Mouse (Mus musculus): ENCODE data around the gene Abcb4. TPM values are rescaled to one million over a fixed set of nuclear protein-coding genes. Genes with fewer than 3 reads are reported as not detected.

Abcb4 gene
- total RNA-seq, 2 experiments from 2014 or later: 3.8 to 5.8 TPM

- DNase-seq (ENCODE audit: extremely low spot score in 1 of 2, low spot score in 2 of 2): no peak
- Histone ChIP-seq H3K4me3 (no peak overlapping the region), H3K27ac (no peak overlapping the region)
- no peak for TF ChIP-seq CTCF (IDR thresholded peaks at IDR 0.05)
- intact Hi-C loops (cut with DNase I): no loop called here
Measured at GRCm38 (mm10) chr5:8877086-8877485, 16.4 kb upstream of the Abcb4 start.

- no peak overlapping the region for H3K27ac ChIP-seq
- DNase-seq (ENCODE audit: extremely low spot score in 1 of 2, low spot score in 2 of 2): no peak
- intact Hi-C loops (cut with DNase I): no loop called here
- no peak overlapping the region for H3K4me3 ChIP-seq
- TF ChIP-seq CTCF (IDR thresholded peaks at IDR 0.05): no peak
Measured at GRCm38 (mm10) chr5:8877800-8878199, 15.7 kb upstream of the Abcb4 start.

- no peak overlapping the region for H3K27ac ChIP-seq
- DNase-seq (ENCODE audit: extremely low spot score in 1 of 2, low spot score in 2 of 2): no peak
- no peak for TF ChIP-seq CTCF (IDR thresholded peaks at IDR 0.05)
- H3K4me3 ChIP-seq: no peak overlapping the region
- intact Hi-C loops (cut with DNase I): no loop called here
Measured at GRCm38 (mm10) chr5:8885837-8886236, 7.7 kb upstream of the Abcb4 start.

- no peak for TF ChIP-seq CTCF (IDR thresholded peaks at IDR 0.05)
- intact Hi-C loops (cut with DNase I): no loop called here
- peak overlapping the region; percentile 68 for H3K4me3 ChIP-seq
- DNase-seq (ENCODE audit: extremely low spot score in 1 of 2, low spot score in 2 of 2): no peak
- peak overlapping the region; percentile 56; the same call in 1 of the 2 replicates for H3K27ac ChIP-seq
Measured at GRCm38 (mm10) chr5:8894104-8894425, 548 bp downstream of the Abcb4 start.

GRCm38 (mm10) chr5:8894641-8895490 lies 1.3 kb downstream of the Abcb4 start:
- DNase-seq (ENCODE audit: extremely low spot score in 1 of 2, low spot score in 2 of 2): no peak
- no peak overlapping the region for H3K4me3 ChIP-seq
- intact Hi-C loops (cut with DNase I): no loop called here
- TF ChIP-seq CTCF (IDR thresholded peaks at IDR 0.05): no peak
- H3K27ac ChIP-seq: no peak overlapping the region

- no peak for DNase-seq (ENCODE audit: extremely low spot score in 1 of 2, low spot score in 2 of 2)
- TF ChIP-seq CTCF (IDR thresholded peaks at IDR 0.05): no peak
- H3K27ac ChIP-seq: no peak overlapping the region
- intact Hi-C loops (cut with DNase I): no loop called here
- no peak overlapping the region for H3K4me3 ChIP-seq
Measured at GRCm38 (mm10) chr5:8896198-8896597, 2.7 kb downstream of the Abcb4 start.

GRCm38 (mm10) chr5:8898246-8898645 lies 4.7 kb downstream of the Abcb4 start:
- H3K4me3 ChIP-seq: no peak overlapping the region
- TF ChIP-seq CTCF (IDR thresholded peaks at IDR 0.05): no peak
- DNase-seq (ENCODE audit: extremely low spot score in 1 of 2, low spot score in 2 of 2): no peak
- no peak overlapping the region for H3K27ac ChIP-seq
- intact Hi-C loops (cut with DNase I): no loop called here

- no peak overlapping the region for H3K4me3 ChIP-seq
- DNase-seq (ENCODE audit: extremely low spot score in 1 of 2, low spot score in 2 of 2): no peak
- intact Hi-C loops (cut with DNase I): no loop called here
- no peak overlapping the region for H3K27ac ChIP-seq
- no peak for TF ChIP-seq CTCF (IDR thresholded peaks at IDR 0.05)
Measured at GRCm38 (mm10) chr5:8901001-8901400, 7.5 kb downstream of the Abcb4 start.

- Histone ChIP-seq H3K27ac (no peak overlapping the region), H3K4me3 (no peak overlapping the region)
- DNase-seq (ENCODE audit: extremely low spot score in 1 of 2, low spot score in 2 of 2): no peak
- intact Hi-C loops (cut with DNase I): no loop called here
- TF ChIP-seq CTCF (IDR thresholded peaks at IDR 0.05): no peak
Measured at GRCm38 (mm10) chr5:8902141-8902817, 8.8 kb downstream of the Abcb4 start.

GRCm38 (mm10) chr5:8904539-8904938 lies 11.0 kb downstream of the Abcb4 start:
- H3K27ac ChIP-seq: no peak overlapping the region
- intact Hi-C loops (cut with DNase I): no loop called here
- TF ChIP-seq CTCF (IDR thresholded peaks at IDR 0.05): no peak
- H3K4me3 ChIP-seq: no peak overlapping the region
- DNase-seq (ENCODE audit: extremely low spot score in 1 of 2, low spot score in 2 of 2): no peak

- TF ChIP-seq CTCF (IDR thresholded peaks at IDR 0.05): no peak
- no peak for DNase-seq (ENCODE audit: extremely low spot score in 1 of 2, low spot score in 2 of 2)
- no peak overlapping the region for H3K4me3 ChIP-seq
- H3K27ac ChIP-seq: no peak overlapping the region
- intact Hi-C loops (cut with DNase I): no loop called here
Measured at GRCm38 (mm10) chr5:8911567-8912198, 18.2 kb downstream of the Abcb4 start.

- Histone ChIP-seq H3K27ac (no peak overlapping the region), H3K4me3 (no peak overlapping the region)
- no peak for TF ChIP-seq CTCF (IDR thresholded peaks at IDR 0.05)
- no peak for DNase-seq (ENCODE audit: extremely low spot score in 1 of 2, low spot score in 2 of 2)
- intact Hi-C loops (cut with DNase I): no loop called here
Measured at GRCm38 (mm10) chr5:8916400-8916799, 22.9 kb downstream of the Abcb4 start.
